Comparison of ENCODE assay signal across 15 mouse cellular contexts in the genomic region with DNA sequence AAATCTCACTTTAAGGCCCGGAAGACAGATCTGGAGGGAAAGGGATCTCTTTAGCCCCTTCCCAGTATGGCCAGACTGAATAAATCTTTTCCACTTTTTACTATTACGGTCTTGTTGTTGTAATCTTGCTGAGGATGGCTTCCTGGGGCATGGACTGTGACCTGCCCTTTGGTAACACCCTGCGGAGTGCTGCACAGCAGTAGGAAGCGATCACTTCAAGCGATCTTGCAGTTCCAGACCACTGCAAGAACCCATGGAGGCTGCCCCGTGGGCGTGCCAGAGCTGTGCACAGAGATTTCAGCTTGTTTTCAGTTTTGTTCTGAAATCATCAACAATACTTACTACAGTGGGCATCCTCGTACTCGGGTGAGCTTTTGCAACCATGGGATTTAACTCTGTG. TPM values are rescaled to one million over a fixed set of nuclear protein-coding genes. Genes with fewer than 3 reads are reported as not detected.
DNase-seq lines count a peak whose midpoint lies in the region; ATAC-seq and TF ChIP-seq lines count a peak whose summit lies in the region.
"Had no signal": no experiment of that assay in that cellular context is flagged by ENCODE, and none has a peak within 500 bp of the region (broad histone marks: within the 10 kb centered on the region; RNA-seq: fewer than 3 reads in every experiment).

No protein-coding gene starts in this region.

- H3K4me3 ChIP-seq in limb, embryonic 13.5 days = no peak overlapping the region
- H3K4me3 ChIP-seq in limb, embryonic 10.5 days = no peak overlapping the region
- no peak overlapping the region for H3K4me3 ChIP-seq in kidney, adult 2 months (ENCODE audit: insufficient read depth, low read depth, low read length)
- H3K4me3 ChIP-seq: gastrocnemius, adult 2 months; heart, embryonic 13.5 days; hindbrain, embryonic 12.5 days; limb, embryonic 12.5 days; lung, embryonic 15.5 days; myocyte had no signal

- no peaks in the 10 kb centered on the region for H3K9me3 ChIP-seq in limb, embryonic 13.5 days
- no peaks in the 10 kb centered on the region for H3K9me3 ChIP-seq in limb, embryonic 10.5 days (replicated peaks)
- H3K9me3 ChIP-seq: heart, embryonic 13.5 days; hindbrain, embryonic 12.5 days; limb, embryonic 12.5 days; lung, embryonic 15.5 days had no signal

- H3K4me2 ChIP-seq in limb, embryonic 13.5 days (replicated peaks) = no peak overlapping the region
- H3K4me2 ChIP-seq: heart, embryonic 13.5 days; hindbrain, embryonic 12.5 days; limb, embryonic 12.5 days; lung, embryonic 15.5 days had no signal

- DNase-seq in limb, embryonic 10.5 days (ENCODE audit: low spot score) = no peak
- DNase-seq in A20 (ENCODE audit: low read depth, low spot score) (peak; percentile 81), ES-CJ7 (ENCODE audit: low read depth, low spot score) (peak; percentile 38)
- DNase-seq in kidney, adult 2 months = peak; percentile 65
- no peak for DNase-seq in adrenal gland, postnatal 4 days (ENCODE audit: low spot score in 2 of 2)
- no peak for DNase-seq in frontal cortex, postnatal 14 days (ENCODE audit: low spot score in 2 of 2)
- DNase-seq: cerebellum, adult 9-10 months; gastrocnemius, adult 2 months had no signal

- WGBS in limb, embryonic 13.5 days = 59% methylated on average over 9 of the region's 9 CpGs
- WGBS in limb, embryonic 10.5 days = 61% methylated on average over 9 of the region's 9 CpGs
- WGBS in kidney, adult 2 months = 32% methylated on average over 9 of the region's 9 CpGs

- no peak for ATAC-seq in limb, embryonic 13.5 days (ENCODE audit: low FRiP score, low read depth)
- no peak for ATAC-seq in inflammation-experienced regulatory T-cells, adult 6 months

- TF ChIP-seq POLR2A in kidney, adult 2 months (IDR thresholded peaks at IDR 0.05; ENCODE audit: low read depth, low read length) = no peak

- H3K27ac ChIP-seq in limb, embryonic 13.5 days = no peak overlapping the region
- H3K27ac ChIP-seq in limb, embryonic 10.5 days = no peak overlapping the region
- no peak overlapping the region for H3K27ac ChIP-seq in kidney, adult 2 months (ENCODE audit: insufficient read depth, low read depth, low read length)
- H3K27ac ChIP-seq: gastrocnemius, adult 2 months; heart, embryonic 13.5 days; hindbrain, embryonic 12.5 days; limb, embryonic 12.5 days; lung, embryonic 15.5 days had no signal

- H3K9ac ChIP-seq in limb, embryonic 13.5 days = peak overlapping the region; percentile 27; the same call in 1 of the 2 replicates
- H3K9ac ChIP-seq: heart, embryonic 13.5 days; hindbrain, embryonic 12.5 days; limb, embryonic 12.5 days; lung, embryonic 15.5 days had no signal

- H3K27me3 ChIP-seq in limb, embryonic 13.5 days = no peaks in the 10 kb centered on the region
- no peaks in the 10 kb centered on the region for H3K27me3 ChIP-seq in limb, embryonic 10.5 days (ENCODE audit: low read depth, poor library complexity, severe bottlenecking)
- H3K27me3 ChIP-seq in kidney, adult 2 months (replicated peaks; ENCODE audit: control insufficient read depth, insufficient read depth, low read length) = no peaks in the 10 kb centered on the region
- H3K27me3 ChIP-seq: heart, embryonic 13.5 days; hindbrain, embryonic 12.5 days; limb, embryonic 12.5 days; lung, embryonic 15.5 days had no signal

- no peak for TF ChIP-seq CTCF in kidney, adult 2 months (conservative IDR thresholded peaks at IDR 0.05; ENCODE audit: insufficient read depth, insufficient read length, low read depth, low read length)

- peaks cover 28% of the 10 kb centered on the region for H3K4me1 ChIP-seq in limb, embryonic 13.5 days
- peaks cover 14% of the 10 kb centered on the region for H3K4me1 ChIP-seq in limb, embryonic 10.5 days
- H3K4me1 ChIP-seq in kidney, adult 2 months (ENCODE audit: control insufficient read depth, insufficient read depth, low read length) = peaks cover 15% of the 10 kb centered on the region; the same call in 1 of the 2 replicates

- no peaks in the 10 kb centered on the region for H3K36me3 ChIP-seq in limb, embryonic 13.5 days
- H3K36me3 ChIP-seq in limb, embryonic 10.5 days = peaks cover 6% of the 10 kb centered on the region; the same call in 1 of the 2 replicates
- no peaks in the 10 kb centered on the region for H3K36me3 ChIP-seq in kidney, adult 2 months (ENCODE audit: control insufficient read depth, insufficient read depth, low read length)
- H3K36me3 ChIP-seq: hindbrain, embryonic 12.5 days; limb, embryonic 12.5 days; lung, embryonic 15.5 days had no signal

RNA-seq across cellular contexts. Expression of a gene that starts 8.7 kb away (rescaled TPM):
- 26.8 and 30.0 TPM in 2 replicates for polyA plus RNA-seq in limb, embryonic 13.5 days (2015; fragmentation: Nextera tagmentation; extraction: Ambion mirVana)
- 22.4 and 28.5 TPM in 2 replicates for polyA plus RNA-seq in limb, embryonic 10.5 days (2016; fragmentation: Nextera tagmentation; extraction: Ambion mirVana)
- 45.4 and 57.9 TPM in 2 replicates for polyA plus RNA-seq in kidney, adult 2 months (2012; rRNA removed)
- total RNA-seq in adrenal gland, postnatal 4 days (2021) = 10 to 100 TPM; 22.4 to 25.1 TPM
- polyA plus RNA-seq in inflammation-experienced regulatory T-cells, adult 6 months (2017; shearing (Covaris generic)) = 100 to 1,000 TPM in 2 of 3 experiments, 10 to 100 TPM in 1; 65.2 to 228 (median 153) TPM

RNA-seq across cellular contexts. Expression of a gene that starts 36.7 kb away (rescaled TPM):
- polyA plus RNA-seq in limb, embryonic 13.5 days (2015; fragmentation: Nextera tagmentation; extraction: Ambion mirVana) = 12.2 and 12.9 TPM in 2 replicates
- 4.3 and 4.5 TPM in 2 replicates for polyA plus RNA-seq in limb, embryonic 10.5 days (2016; fragmentation: Nextera tagmentation; extraction: Ambion mirVana)
- 76.4 and 83.5 TPM in 2 replicates for polyA plus RNA-seq in kidney, adult 2 months (2012; rRNA removed)
- 10 to 100 TPM; 27.7 to 29.8 TPM for total RNA-seq in adrenal gland, postnatal 4 days (2021)
- polyA plus RNA-seq in inflammation-experienced regulatory T-cells, adult 6 months (2017; shearing (Covaris generic)) = not detected

Comparison
In these comparisons a context has a peak if more than half of its experiments do, and no peak if none do; other contexts are left out.
1. DNase-seq: peak in A20 (single experiment), ES-CJ7 (single experiment) and kidney, adult 2 months (single experiment); none in limb, embryonic 10.5 days (single experiment), adrenal gland, postnatal 4 days (0 of 2) and frontal cortex, postnatal 14 days (0 of 2).